Mouse (Mus musculus): Measurements from ENCODE around the gene Hid1. TPM values are rescaled to one million over a fixed set of nuclear protein-coding genes. Genes with fewer than 3 reads are reported as not detected.

Gene Hid1
- polyA plus RNA-seq, 1 experiment from 2014 or later, result 22.3 TPM

DNA sequence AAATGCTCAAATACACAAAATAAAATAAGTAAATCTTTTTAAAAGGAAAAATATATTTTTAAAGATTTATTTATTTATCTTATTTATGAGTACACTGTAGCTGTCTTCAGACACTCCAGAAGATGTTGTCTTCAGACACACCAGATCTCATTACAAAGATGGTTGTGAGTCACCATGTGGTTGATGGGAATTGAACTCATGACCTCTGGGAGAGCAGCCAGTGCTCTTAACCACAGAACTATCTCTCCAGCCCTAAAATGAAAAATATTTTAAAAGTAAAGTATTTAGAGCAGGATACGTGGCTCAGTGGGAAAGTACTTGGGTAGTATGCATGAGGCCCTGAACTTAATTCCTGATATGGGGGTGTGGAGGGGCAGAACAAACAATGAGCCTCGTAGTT is 66.2 kb downstream of the Hid1 start:
- no peak overlapping the region for H3K9ac ChIP-seq (ENCODE audit: low read length)
- H3K36me3 ChIP-seq (ENCODE audit: control insufficient read depth, insufficient read depth, low read length), result no peaks in the 10 kb centered on the region
- no peak overlapping the region for H3K4me2 ChIP-seq (ENCODE audit: low read depth, low read length, severe bottlenecking)
- ATAC-seq (replicated peaks; ENCODE audit: low FRiP score), result no peak
- 89% methylated on average over 2 of the region's 2 CpGs for WGBS
- no peak for DNase-seq (ENCODE audit: low spot score)
- peaks cover 3% of the 10 kb centered on the region; the same call in 1 of the 2 replicates for H3K27me3 ChIP-seq (ENCODE audit: control insufficient read depth, insufficient read depth, low read length)
- H3K4me1 ChIP-seq (replicated peaks; ENCODE audit: control insufficient read depth, insufficient read depth, low read length), result no peaks in the 10 kb centered on the region
- H3K9me3 ChIP-seq (ENCODE audit: control insufficient read depth, low read length), result no peaks in the 10 kb centered on the region
- H3K4me3 ChIP-seq (ENCODE audit: low read depth, low read length), result no peak overlapping the region
- no peak overlapping the region for H3K27ac ChIP-seq (ENCODE audit: low read depth, low read length)

DNA sequence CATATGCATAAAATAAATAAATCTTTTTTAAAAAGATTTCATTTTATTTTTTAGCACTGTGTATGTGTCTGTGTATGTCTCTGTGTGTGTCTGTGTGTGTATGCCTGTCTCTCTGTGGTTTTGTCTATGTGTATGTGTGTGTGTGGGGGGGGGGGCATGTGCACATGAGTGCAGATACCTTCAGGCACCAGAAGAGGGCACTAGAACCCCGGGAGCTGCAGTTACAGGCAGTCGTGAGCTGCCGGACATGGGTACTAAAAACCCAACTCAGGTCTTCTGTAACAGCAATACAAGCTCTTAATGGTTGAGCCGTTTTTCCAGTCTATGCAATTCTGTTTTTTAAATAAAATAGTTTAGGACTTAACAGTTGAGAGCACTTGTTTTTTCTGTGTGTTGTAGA is 66.8 kb downstream of the Hid1 start:
- H3K36me3 ChIP-seq (ENCODE audit: control insufficient read depth, insufficient read depth, low read length), result no peaks in the 10 kb centered on the region
- H3K27me3 ChIP-seq (ENCODE audit: control insufficient read depth, insufficient read depth, low read length), result peaks cover 3% of the 10 kb centered on the region; the same call in 1 of the 2 replicates
- DNase-seq (ENCODE audit: low spot score), result no peak
- 84% methylated on average over 4 of the region's 4 CpGs for WGBS
- H3K27ac ChIP-seq (ENCODE audit: low read depth, low read length), result no peak overlapping the region
- no peak overlapping the region for H3K9ac ChIP-seq (ENCODE audit: low read length)
- no peaks in the 10 kb centered on the region for H3K9me3 ChIP-seq (ENCODE audit: control insufficient read depth, low read length)
- H3K4me3 ChIP-seq (ENCODE audit: low read depth, low read length), result no peak overlapping the region
- ATAC-seq (replicated peaks; ENCODE audit: low FRiP score), result no peak
- no peaks in the 10 kb centered on the region for H3K4me1 ChIP-seq (replicated peaks; ENCODE audit: control insufficient read depth, insufficient read depth, low read length)
- no peak overlapping the region for H3K4me2 ChIP-seq (ENCODE audit: low read depth, low read length, severe bottlenecking)

DNA sequence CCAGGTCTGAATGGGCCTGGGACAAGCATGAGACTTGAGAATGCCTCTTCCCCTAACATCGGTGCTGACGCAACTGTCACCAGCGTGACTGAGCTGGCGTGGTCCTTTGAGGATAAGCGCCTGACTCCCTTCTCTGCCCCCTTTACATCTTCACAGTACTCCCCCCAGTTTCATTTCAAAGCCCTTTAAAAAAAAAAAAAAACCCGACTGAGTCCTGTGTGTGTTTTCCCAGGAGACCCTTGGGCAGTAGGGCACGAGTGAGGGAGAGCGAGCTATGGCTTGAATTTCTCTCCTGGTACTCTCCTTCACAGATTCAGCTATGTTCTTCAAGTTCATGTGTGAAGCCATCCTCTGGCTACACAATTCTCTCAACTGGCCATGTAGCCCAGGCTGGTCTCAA is 69.4 kb downstream of the Hid1 start:
- H3K27ac ChIP-seq (ENCODE audit: low read depth, low read length), result no peak overlapping the region
- ATAC-seq (replicated peaks; ENCODE audit: low FRiP score), result no peak
- H3K4me2 ChIP-seq (ENCODE audit: low read depth, low read length, severe bottlenecking), result no peak overlapping the region
- no peak overlapping the region for H3K9ac ChIP-seq (ENCODE audit: low read length)
- H3K4me1 ChIP-seq (replicated peaks; ENCODE audit: control insufficient read depth, insufficient read depth, low read length), result no peaks in the 10 kb centered on the region
- no peak overlapping the region for H3K4me3 ChIP-seq (ENCODE audit: low read depth, low read length)
- WGBS, result 65% methylated on average over 8 of the region's 8 CpGs
- H3K9me3 ChIP-seq (ENCODE audit: control insufficient read depth, low read length), result no peaks in the 10 kb centered on the region
- no peaks in the 10 kb centered on the region for H3K36me3 ChIP-seq (ENCODE audit: control insufficient read depth, insufficient read depth, low read length)
- no peak for DNase-seq (ENCODE audit: low spot score)
- H3K27me3 ChIP-seq (ENCODE audit: control insufficient read depth, insufficient read depth, low read length), result peaks cover 3% of the 10 kb centered on the region; the same call in 1 of the 2 replicates

Other genes with a start within 250 kb of the Hid1 start
- gene Cd300lf, start 233.8 kb downstream of the Hid1 start, polyA plus RNA-seq (2014; fragmentation: Nextera tagmentation; extraction: Ambion mirVana), result not detected in 2 replicates
- 34.3 and 35.2 TPM in 2 replicates for gene Slc9a3r1, start 204.4 kb downstream of the Hid1 start, polyA plus RNA-seq (2014; fragmentation: Nextera tagmentation; extraction: Ambion mirVana)
- 8.8 and 9.2 TPM in 2 replicates for gene Tmem104, start 180.3 kb downstream of the Hid1 start, polyA plus RNA-seq (2014; fragmentation: Nextera tagmentation; extraction: Ambion mirVana)
- 13.8 and 16.0 TPM in 2 replicates for gene Nat9, start 179.9 kb downstream of the Hid1 start, polyA plus RNA-seq (2014; fragmentation: Nextera tagmentation; extraction: Ambion mirVana)
- gene Grin2c, start 100.5 kb downstream of the Hid1 start, polyA plus RNA-seq (2014; fragmentation: Nextera tagmentation; extraction: Ambion mirVana), result 0.12 TPM in 1 of 2 replicates, not detected in the other
- 13.8 and 15.6 TPM in 2 replicates for gene Fdxr, start 90.7 kb downstream of the Hid1 start, polyA plus RNA-seq (2014; fragmentation: Nextera tagmentation; extraction: Ambion mirVana)
- 0.25 and 0.45 TPM in 2 replicates for gene Fads6, start 70.1 kb downstream of the Hid1 start, polyA plus RNA-seq (2014; fragmentation: Nextera tagmentation; extraction: Ambion mirVana)
- not detected in 2 replicates for gene Otop2, start 60.6 kb downstream of the Hid1 start, polyA plus RNA-seq (2014; fragmentation: Nextera tagmentation; extraction: Ambion mirVana)
- gene Ush1g, start 45.7 kb downstream of the Hid1 start, polyA plus RNA-seq (2014; fragmentation: Nextera tagmentation; extraction: Ambion mirVana), result not detected in 2 replicates
- not detected in 2 replicates for gene Otop3, start 33.0 kb downstream of the Hid1 start, polyA plus RNA-seq (2014; fragmentation: Nextera tagmentation; extraction: Ambion mirVana)
- gene Cdr2l, start 14.2 kb upstream of the Hid1 start, polyA plus RNA-seq (2014; fragmentation: Nextera tagmentation; extraction: Ambion mirVana), result 29.0 and 29.7 TPM in 2 replicates
- 253 and 265 TPM in 2 replicates for gene Mrpl58, start 36.0 kb upstream of the Hid1 start, polyA plus RNA-seq (2014; fragmentation: Nextera tagmentation; extraction: Ambion mirVana)
- 814 TPM in 2 replicates for gene Atp5h, start 52.2 kb upstream of the Hid1 start, polyA plus RNA-seq (2014; fragmentation: Nextera tagmentation; extraction: Ambion mirVana)
- gene Kctd2, start 52.4 kb upstream of the Hid1 start, polyA plus RNA-seq (2014; fragmentation: Nextera tagmentation; extraction: Ambion mirVana), result 24.5 and 27.1 TPM in 2 replicates
- gene Trim80, start 72.8 kb upstream of the Hid1 start, polyA plus RNA-seq (2014; fragmentation: Nextera tagmentation; extraction: Ambion mirVana), result 0.16 and 0.23 TPM in 2 replicates
- gene Slc16a5, start 94.7 kb upstream of the Hid1 start, polyA plus RNA-seq (2014; fragmentation: Nextera tagmentation; extraction: Ambion mirVana), result 0.16 and 0.24 TPM in 2 replicates
- 8.9 and 9.7 TPM in 2 replicates for gene Armc7, start 107.9 kb upstream of the Hid1 start, polyA plus RNA-seq (2014; fragmentation: Nextera tagmentation; extraction: Ambion mirVana)
- gene Nt5c, start 124.1 kb upstream of the Hid1 start, polyA plus RNA-seq (2014; fragmentation: Nextera tagmentation; extraction: Ambion mirVana), result 72.6 and 78.5 TPM in 2 replicates
- 961 and 989 TPM in 2 replicates for gene Jpt1, start 146.6 kb upstream of the Hid1 start, polyA plus RNA-seq (2014; fragmentation: Nextera tagmentation; extraction: Ambion mirVana)
- gene Sumo2, start 168.5 kb upstream of the Hid1 start, polyA plus RNA-seq (2014; fragmentation: Nextera tagmentation; extraction: Ambion mirVana), result 1,384 and 1,509 TPM in 2 replicates
- 236 and 245 TPM in 2 replicates for gene Nup85, start 196.7 kb upstream of the Hid1 start, polyA plus RNA-seq (2014; fragmentation: Nextera tagmentation; extraction: Ambion mirVana)
- 93.9 and 95.3 TPM in 2 replicates for gene Mrps7, start 236.2 kb upstream of the Hid1 start, polyA plus RNA-seq (2014; fragmentation: Nextera tagmentation; extraction: Ambion mirVana)
- 36.5 and 37.1 TPM in 2 replicates for gene Gga3, start 236.3 kb upstream of the Hid1 start, polyA plus RNA-seq (2014; fragmentation: Nextera tagmentation; extraction: Ambion mirVana)
- gene Mif4gd, start 245.2 kb upstream of the Hid1 start, polyA plus RNA-seq (2014; fragmentation: Nextera tagmentation; extraction: Ambion mirVana), result 19.2 and 22.6 TPM in 2 replicates

All from forebrain, embryonic 11.5 days (tissue).